Mouse (Mus musculus) macrophage (primary cell): ENCODE data around the gene Enpp3. TPM values are rescaled to one million over a fixed set of nuclear protein-coding genes. Genes with fewer than 3 reads are reported as not detected.

Experiments used
- polyA plus RNA-seq: library from polyadenylated mRNA; stranded (reverse); fragments of 250-400 nt; gene quantifications from 3 replicates; pipeline ENCODE4 v1.2.4, GENCODE M21; 2018; ENCODE audit warnings: inconsistent platforms

Gene Enpp3
- polyA plus RNA-seq, 1 experiment from 2014 or later = not detected

Other genes with a start within 250 kb of the Enpp3 start
- gene Ccn2, start 247.4 kb downstream of the Enpp3 start, polyA plus RNA-seq = 0.30 to 1.3 TPM in 2 of 3 replicates, not detected in the other
- 14.4 to 16.1 TPM (median 15.6 TPM) in 3 replicates for gene Enpp1, start 130.7 kb downstream of the Enpp3 start, polyA plus RNA-seq
- 11.6 to 15.4 TPM (median 14.3 TPM) in 3 replicates for gene Med23, start 27.2 kb upstream of the Enpp3 start, polyA plus RNA-seq
- gene Arg1, start 84.7 kb upstream of the Enpp3 start, polyA plus RNA-seq = 0.23 TPM in 1 of 3 replicates, not detected in the others